Mouse (Mus musculus) embryonic facial prominence, embryonic 14.5 days (tissue): ENCODE data around the gene Camk2g. TPM values are rescaled to one million over a fixed set of nuclear protein-coding genes. Genes with fewer than 3 reads are reported as not detected.
A peak's percentile ranks its signal among the peaks of the same experiment; 100 is the strongest.

Experiments used
- ATAC-seq: fragments of 200-750 bp; cut with Nextera tagmentation; 2 replicates; pipeline ENCODE4 v1.8.0; 2017; ENCODE audit warnings: low read depth, moderate number of reproducible peaks, moderate TSS enrichment
- DNase-seq: peaks from one replicate; pipeline ENCODE4 v3.0.0-alpha.2; 2015; ENCODE audit warnings: low spot score
- H3K27ac ChIP-seq: fragments of 300-500 bp; sonication (generic); replicated peaks from 2 replicates; pipeline ENCODE4 v1.5.1; 2014; ENCODE audit warnings: low read depth, mild to moderate bottlenecking, low read length, moderate library complexity
- H3K27me3 ChIP-seq: fragments of 300-500 bp; sonication (generic); replicated peaks from 2 replicates; pipeline ENCODE4 v1.6.1; 2014; ENCODE audit warnings: low read length; ENCODE audit not compliant: control insufficient read depth, insufficient read depth
- H3K36me3 ChIP-seq: fragments of 300-500 bp; sonication (generic); 2 replicates; pipeline ENCODE4 v1.6.1; 2014; ENCODE audit warnings: low read length, mixed read lengths; ENCODE audit not compliant: control insufficient read depth, insufficient read depth
- H3K4me1 ChIP-seq: fragments of 300-500 bp; sonication (generic); 2 replicates; pipeline ENCODE4 v1.6.1; 2014; ENCODE audit warnings: antibody characterized with exemption, low read length; ENCODE audit not compliant: control insufficient read depth, insufficient read depth
- H3K4me2 ChIP-seq: fragments of 300-500 bp; sonication (generic); 2 replicates; pipeline ENCODE4 v1.6.1; 2014; ENCODE audit warnings: low read depth, mild to moderate bottlenecking, low read length, moderate library complexity, mixed read lengths
- H3K4me3 ChIP-seq: fragments of 300-500 bp; sonication (generic); 2 replicates; pipeline ENCODE4 v1.5.1; 2014; ENCODE audit warnings: low read depth, mild to moderate bottlenecking, low read length
- H3K9ac ChIP-seq: fragments of 300-500 bp; sonication (generic); 2 replicates; pipeline ENCODE4 v1.6.1; 2014; ENCODE audit warnings: low read depth, mild to moderate bottlenecking, low read length, moderate library complexity, mixed read lengths
- H3K9me3 ChIP-seq: fragments of 300-500 bp; sonication (generic); 2 replicates; pipeline ENCODE4 v1.6.1; 2016; ENCODE audit warnings: low read length; ENCODE audit not compliant: control insufficient read depth
- WGBS: fragments of 180-500 bp; shearing (Covaris S2); extraction: QIAGEN DNeasy Blood & Tissue Kit; methylation state at CpG from one replicate; pipeline ENCODE4 v1.1.7; 2014; 5-methylcytosine and 5-hydroxymethylcytosine counted together
- polyA plus RNA-seq: library from polyadenylated mRNA; unstranded; fragments of >200 nt; fragmentation: Nextera tagmentation; extraction: Ambion mirVana; gene quantifications from 2 replicates; pipeline ENCODE4 v1.2.1, GENCODE M21; 2014

Gene Camk2g
- polyA plus RNA-seq, 1 experiment from 2014 or later, result 54.6 TPM

- no peaks in the 10 kb centered on the region for H3K9me3 ChIP-seq
- peak; percentile 86 for DNase-seq
- no peak overlapping the region for H3K27ac ChIP-seq
- H3K4me1 ChIP-seq, result peaks cover 23% of the 10 kb centered on the region
- peak; percentile 63 for ATAC-seq
- no peaks in the 10 kb centered on the region for H3K36me3 ChIP-seq
- no peaks in the 10 kb centered on the region for H3K27me3 ChIP-seq
- 6% methylated on average over 7 of the region's 7 CpGs for WGBS
- H3K4me2 ChIP-seq, result no peak overlapping the region
- no peak overlapping the region for H3K9ac ChIP-seq
- no peak overlapping the region for H3K4me3 ChIP-seq
These were observed 9.7 kb upstream of the Camk2g start for GRCm38 (mm10) chr14:20803606-20803938.

- Histone ChIP-seq H3K4me1 (peaks cover 23% of the 10 kb centered on the region), H3K9ac (no peak overlapping the region), H3K9me3 (no peaks in the 10 kb centered on the region), H3K27me3 (no peaks in the 10 kb centered on the region), H3K4me2 (no peak overlapping the region), H3K4me3 (no peak overlapping the region), H3K36me3 (no peaks in the 10 kb centered on the region), H3K27ac (no peak overlapping the region)
- DNase-seq, result no peak
- peak; percentile 27; the same call in 1 of the 2 replicates for ATAC-seq
- 35% methylated on average over 2 of the region's 2 CpGs for WGBS
These were observed 9.2 kb upstream of the Camk2g start for GRCm38 (mm10) chr14:20802926-20803605.

DNA sequence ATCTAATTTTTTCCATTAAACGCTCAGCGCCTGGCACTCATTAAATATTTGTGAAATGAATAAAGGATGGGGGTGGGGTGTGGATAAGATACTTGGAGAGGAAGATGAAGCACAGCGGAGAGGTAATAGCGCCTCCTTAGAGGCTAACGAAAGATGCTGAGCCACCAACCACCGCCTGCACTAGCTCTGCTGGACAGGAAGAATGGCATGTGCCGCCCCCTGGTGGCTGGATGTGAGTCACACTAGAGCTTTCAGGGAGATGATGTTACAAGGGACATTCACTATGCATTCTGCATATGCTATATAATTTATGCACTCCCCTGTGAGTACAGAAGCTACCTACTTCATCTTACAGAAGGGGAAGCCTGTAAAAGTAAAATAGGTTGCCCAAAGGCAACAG lies 4.9 kb upstream of the Camk2g start:
- Histone ChIP-seq H3K27me3 (no peaks in the 10 kb centered on the region), H3K9ac (no peak overlapping the region), H3K27ac (no peak overlapping the region), H3K9me3 (no peaks in the 10 kb centered on the region), H3K4me3 (no peak overlapping the region), H3K36me3 (no peaks in the 10 kb centered on the region), H3K4me2 (peak overlapping the region; percentile 10; the same call in 1 of the 2 replicates), H3K4me1 (peaks cover 14% of the 10 kb centered on the region)
- 12% methylated on average over 7 of the region's 7 CpGs for WGBS
- peak; percentile 79 for DNase-seq
- no peak for ATAC-seq

DNA sequence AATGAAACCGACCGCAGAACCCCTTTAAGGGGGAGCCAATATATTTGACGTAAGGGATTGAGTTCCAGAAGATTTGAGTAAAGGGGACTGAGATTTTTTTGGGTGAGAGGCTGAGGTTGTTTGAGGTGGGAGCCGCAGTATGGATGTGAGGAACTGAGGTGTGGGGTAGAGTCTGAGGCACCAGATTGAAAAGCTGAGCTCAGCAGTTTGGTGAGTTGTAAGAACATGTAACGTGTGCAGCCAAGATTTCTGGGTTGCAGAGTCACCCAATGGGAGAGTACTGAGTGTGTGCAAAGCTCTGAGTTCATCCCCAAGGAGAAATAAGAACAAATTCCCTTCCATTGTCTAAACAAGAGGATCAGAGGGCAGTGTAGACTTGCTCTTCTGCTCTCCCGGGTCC lies 4.4 kb upstream of the Camk2g start:
- Histone ChIP-seq H3K9me3 (no peaks in the 10 kb centered on the region), H3K4me3 (no peak overlapping the region), H3K4me2 (peak overlapping the region; percentile 10; the same call in 1 of the 2 replicates), H3K27me3 (no peaks in the 10 kb centered on the region), H3K36me3 (no peaks in the 10 kb centered on the region), H3K9ac (no peak overlapping the region), H3K27ac (no peak overlapping the region), H3K4me1 (peaks cover 14% of the 10 kb centered on the region; the same call in 1 of the 2 replicates)
- ATAC-seq (no peak), DNase-seq (no peak)
- WGBS, result 71% methylated on average over 6 of the region's 6 CpGs

DNA sequence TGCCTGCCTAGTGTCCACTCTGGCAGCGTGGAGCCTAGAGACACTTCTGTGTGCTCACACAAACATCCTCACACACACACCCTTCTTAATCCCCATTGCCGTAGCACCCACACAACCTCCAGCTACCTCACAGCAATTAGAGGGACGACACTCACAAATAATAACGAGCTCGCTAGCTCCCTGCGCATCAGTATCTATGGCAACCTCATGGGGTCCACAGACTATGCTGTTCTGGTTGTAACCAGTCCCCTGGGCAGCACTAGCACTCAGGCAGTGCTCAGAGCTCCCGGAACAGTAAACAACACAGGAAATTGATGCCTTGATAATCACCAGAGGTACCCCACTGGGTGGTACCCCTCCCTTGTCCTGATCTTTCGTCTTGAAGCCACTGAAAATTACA lies 2.8 kb upstream of the Camk2g start:
- no peak overlapping the region for H3K9ac ChIP-seq
- peaks cover 1% of the 10 kb centered on the region; the same call in 1 of the 2 replicates for H3K36me3 ChIP-seq
- no peak overlapping the region for H3K4me3 ChIP-seq
- no peak overlapping the region for H3K4me2 ChIP-seq
- peak; percentile 47 for DNase-seq
- H3K27ac ChIP-seq, result no peak overlapping the region
- peak; percentile 33; the same call in 1 of the 2 replicates for ATAC-seq
- H3K4me1 ChIP-seq, result peaks cover 27% of the 10 kb centered on the region
- no peaks in the 10 kb centered on the region for H3K9me3 ChIP-seq
- H3K27me3 ChIP-seq, result no peaks in the 10 kb centered on the region
- 61% methylated on average over 8 of the region's 8 CpGs for WGBS

GRCm38 (mm10) chr14:20796170-20796569 lies 2.3 kb upstream of the Camk2g start:
- no peak overlapping the region for H3K27ac ChIP-seq
- peaks cover 6% of the 10 kb centered on the region for H3K36me3 ChIP-seq
- ATAC-seq (no peak), DNase-seq (no peak)
- H3K4me3 ChIP-seq, result no peak overlapping the region
- no peaks in the 10 kb centered on the region for H3K27me3 ChIP-seq
- H3K4me2 ChIP-seq, result no peak overlapping the region
- no peaks in the 10 kb centered on the region for H3K9me3 ChIP-seq
- H3K4me1 ChIP-seq, result peaks cover 31% of the 10 kb centered on the region
- H3K9ac ChIP-seq, result no peak overlapping the region
- WGBS, result 65% methylated on average over 8 of the region's 8 CpGs

GRCm38 (mm10) chr14:20795423-20796152 lies 1.7 kb upstream of the Camk2g start:
- no peaks in the 10 kb centered on the region for H3K27me3 ChIP-seq
- H3K9me3 ChIP-seq, result no peaks in the 10 kb centered on the region
- H3K4me3 ChIP-seq, result no peak overlapping the region
- no peak for ATAC-seq
- H3K27ac ChIP-seq, result no peak overlapping the region
- H3K36me3 ChIP-seq, result peaks cover 12% of the 10 kb centered on the region
- peaks cover 31% of the 10 kb centered on the region for H3K4me1 ChIP-seq
- peak overlapping the region; percentile 87 for H3K4me2 ChIP-seq
- DNase-seq, result no peak
- H3K9ac ChIP-seq, result no peak overlapping the region
- 46% methylated on average over 6 of the region's 9 CpGs for WGBS

- peak overlapping the region; percentile 70 for H3K27ac ChIP-seq
These were observed 701 bp upstream of the Camk2g start for GRCm38 (mm10) chr14:20794589-20794988.

More at GRCm38 (mm10) chr14:20794589-20794988, 701 bp upstream of the Camk2g start:
- Histone ChIP-seq H3K27me3 (no peaks in the 10 kb centered on the region), H3K4me3 (peak overlapping the region; percentile 85), H3K4me2 (peak overlapping the region; percentile 87), H3K4me1 (peaks cover 31% of the 10 kb centered on the region), H3K9ac (peak overlapping the region; percentile 82), H3K36me3 (peaks cover 22% of the 10 kb centered on the region), H3K9me3 (no peaks in the 10 kb centered on the region)
- 9% methylated on average over 9 of the region's 9 CpGs for WGBS
- ATAC-seq (no peak), DNase-seq (no peak)
